Mouse (Mus musculus) spleen, postnatal 4 days (tissue): Measurements from ENCODE around the gene Mast3.
A peak's percentile ranks its signal among the peaks of the same experiment; 100 is the strongest.

Source experiments
- DNase-seq, 2 experiments: peaks; one replicate each; pipeline ENCODE4 v3.0.0; 2022; ENCODE audit warnings: low spot score in 2 of 2

Mast3 gene

DNA sequence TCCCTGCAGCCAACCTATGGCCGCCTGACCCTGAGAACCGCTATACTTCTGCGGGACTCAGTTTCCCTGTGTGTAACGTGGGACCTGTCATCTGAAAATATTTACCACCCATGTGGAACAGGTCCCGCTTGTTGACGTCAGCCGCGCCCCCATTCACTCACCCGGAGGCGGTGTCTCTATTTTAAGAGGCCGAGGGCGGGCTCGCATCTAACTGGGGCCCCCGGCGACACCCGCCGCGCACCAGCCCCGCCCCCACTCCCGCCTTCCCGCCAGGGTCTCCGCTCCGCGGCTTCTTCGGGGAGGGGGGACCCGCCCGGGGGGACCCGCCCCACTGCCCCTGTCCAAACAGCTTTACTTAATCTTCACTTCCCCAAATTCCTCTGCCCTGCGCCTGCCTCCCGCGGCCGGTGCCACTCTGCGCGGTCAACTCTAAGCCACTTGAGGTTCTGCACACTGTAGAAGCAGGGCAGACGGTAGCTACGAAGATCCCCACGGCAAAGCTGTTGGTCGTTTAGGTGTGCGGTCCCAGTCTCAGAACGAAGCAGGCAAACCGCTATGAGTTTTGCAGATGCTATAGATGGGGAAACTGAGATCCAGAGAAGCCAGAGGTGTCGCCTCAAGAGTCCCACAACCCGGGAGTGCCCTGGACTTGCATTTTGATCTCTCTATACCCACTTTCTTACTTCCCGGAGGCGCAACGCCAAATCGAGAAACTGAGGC, 933 bp downstream of the Mast3 start:
- DNase-seq: peak; percentile 81 to 88

DNA sequence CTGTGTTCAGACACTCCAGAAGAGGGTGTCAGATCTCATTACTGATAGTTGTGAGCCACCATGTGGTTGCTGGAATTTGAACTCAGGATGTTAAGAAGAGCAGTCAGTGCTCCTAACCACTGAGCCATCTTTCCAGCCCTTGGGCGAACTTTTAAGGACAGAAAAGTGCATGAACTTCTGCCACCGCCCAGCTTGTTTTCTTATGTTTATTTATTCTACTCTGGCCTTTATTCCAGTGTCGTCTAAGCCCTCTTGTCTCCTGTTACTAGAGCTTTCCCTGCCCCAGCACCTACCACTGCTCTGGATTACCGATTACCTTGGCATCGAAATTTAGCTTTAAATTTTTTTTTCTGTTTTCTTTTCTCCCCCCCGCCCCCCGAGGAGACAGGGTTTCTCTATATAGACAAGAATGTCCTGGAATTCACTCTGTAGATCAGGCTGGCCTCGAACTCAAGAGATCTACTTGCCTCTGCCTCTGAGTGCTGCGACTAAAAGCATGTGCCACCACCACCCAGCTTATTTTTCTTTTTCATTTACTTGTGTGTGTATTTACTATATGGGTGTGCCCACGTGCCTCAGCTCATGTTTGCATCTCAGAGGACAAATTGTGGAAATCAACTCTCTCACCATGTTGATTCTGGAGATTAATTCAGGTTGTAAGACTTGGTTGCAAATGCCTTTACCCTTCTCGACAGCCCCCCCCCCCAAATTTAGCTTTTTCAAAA, 1.9 kb downstream of the Mast3 start:
- no peak for DNase-seq

DNA sequence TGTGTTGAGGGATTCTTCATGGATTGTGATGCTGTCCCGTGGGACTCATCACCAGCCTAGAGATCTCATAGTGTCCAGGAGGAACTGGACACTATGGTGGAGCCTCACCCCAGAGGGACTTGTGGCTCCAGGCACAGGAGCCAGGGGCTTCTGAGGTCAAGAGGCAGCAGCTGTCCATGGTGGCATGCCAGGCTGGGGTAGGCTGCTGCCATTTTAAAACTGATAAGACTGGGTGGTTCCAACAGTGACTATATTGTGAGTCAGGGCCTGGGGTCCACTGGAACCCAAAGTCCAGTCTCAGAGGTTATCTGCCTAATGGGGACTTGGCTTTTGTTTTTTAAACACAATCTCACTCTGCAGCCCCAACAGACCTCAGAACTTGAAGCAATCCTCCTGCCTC, 3.0 kb downstream of the Mast3 start:
- no peak for DNase-seq

DNA sequence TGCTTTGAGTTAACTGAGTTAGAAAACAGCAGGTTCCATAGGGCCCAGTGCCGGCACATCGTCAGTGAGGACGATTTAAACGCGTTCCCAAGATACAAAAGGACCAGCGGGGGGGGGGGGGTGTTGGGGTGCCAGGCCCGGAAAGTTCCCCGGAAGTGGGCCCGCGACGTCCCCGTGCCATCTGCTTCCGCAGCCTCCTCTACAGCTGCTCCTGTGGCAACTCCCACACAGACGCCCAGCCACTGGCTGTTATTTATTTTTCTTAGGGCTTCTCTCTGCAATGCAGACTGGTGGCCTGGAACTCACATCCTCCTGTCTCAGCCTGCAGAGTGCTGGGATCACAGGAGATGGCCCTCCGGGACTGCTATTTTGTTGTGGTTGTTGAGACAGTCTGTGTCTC, 3.7 kb downstream of the Mast3 start:
- DNase-seq: no peak

DNA sequence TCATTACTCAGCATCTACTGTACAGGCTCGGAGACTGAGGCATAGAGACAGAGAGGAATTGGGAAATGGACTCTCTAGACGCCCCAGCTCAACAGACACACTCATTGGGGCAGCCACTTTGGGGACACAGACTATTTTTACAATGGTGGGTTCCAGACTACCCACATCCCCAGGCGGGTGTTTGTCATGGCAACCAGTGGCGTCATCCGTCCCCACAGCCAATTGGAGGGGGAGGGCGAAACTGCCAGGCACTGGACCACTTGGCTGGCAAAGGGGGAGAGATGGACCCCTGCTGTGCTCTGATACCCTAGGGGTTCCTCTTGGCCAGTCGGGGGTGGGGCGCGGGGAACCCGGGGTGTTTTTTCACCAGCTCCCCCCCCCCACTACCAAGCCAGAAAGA, 4.2 kb downstream of the Mast3 start:
- DNase-seq: no peak

DNA sequence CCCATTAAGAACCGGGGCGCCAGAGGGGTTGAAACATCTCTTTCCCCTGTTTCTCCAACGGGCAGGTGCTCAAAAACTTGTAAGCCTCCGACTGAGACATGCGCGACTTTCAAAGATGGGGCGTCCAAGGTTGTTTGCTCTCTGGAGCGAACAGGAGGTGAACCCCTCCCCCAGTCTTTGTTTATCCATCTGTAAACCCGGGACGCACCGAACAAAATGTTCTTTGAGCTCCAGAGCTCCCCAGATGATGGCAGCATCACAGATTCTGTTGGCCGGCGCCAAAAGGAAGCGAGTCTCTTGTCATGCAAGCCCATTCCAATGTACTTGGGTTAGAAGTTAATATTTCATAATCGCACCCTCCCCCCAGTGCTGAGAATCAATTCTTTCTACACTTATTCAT, 6.6 kb downstream of the Mast3 start:
- no peak for DNase-seq

DNA sequence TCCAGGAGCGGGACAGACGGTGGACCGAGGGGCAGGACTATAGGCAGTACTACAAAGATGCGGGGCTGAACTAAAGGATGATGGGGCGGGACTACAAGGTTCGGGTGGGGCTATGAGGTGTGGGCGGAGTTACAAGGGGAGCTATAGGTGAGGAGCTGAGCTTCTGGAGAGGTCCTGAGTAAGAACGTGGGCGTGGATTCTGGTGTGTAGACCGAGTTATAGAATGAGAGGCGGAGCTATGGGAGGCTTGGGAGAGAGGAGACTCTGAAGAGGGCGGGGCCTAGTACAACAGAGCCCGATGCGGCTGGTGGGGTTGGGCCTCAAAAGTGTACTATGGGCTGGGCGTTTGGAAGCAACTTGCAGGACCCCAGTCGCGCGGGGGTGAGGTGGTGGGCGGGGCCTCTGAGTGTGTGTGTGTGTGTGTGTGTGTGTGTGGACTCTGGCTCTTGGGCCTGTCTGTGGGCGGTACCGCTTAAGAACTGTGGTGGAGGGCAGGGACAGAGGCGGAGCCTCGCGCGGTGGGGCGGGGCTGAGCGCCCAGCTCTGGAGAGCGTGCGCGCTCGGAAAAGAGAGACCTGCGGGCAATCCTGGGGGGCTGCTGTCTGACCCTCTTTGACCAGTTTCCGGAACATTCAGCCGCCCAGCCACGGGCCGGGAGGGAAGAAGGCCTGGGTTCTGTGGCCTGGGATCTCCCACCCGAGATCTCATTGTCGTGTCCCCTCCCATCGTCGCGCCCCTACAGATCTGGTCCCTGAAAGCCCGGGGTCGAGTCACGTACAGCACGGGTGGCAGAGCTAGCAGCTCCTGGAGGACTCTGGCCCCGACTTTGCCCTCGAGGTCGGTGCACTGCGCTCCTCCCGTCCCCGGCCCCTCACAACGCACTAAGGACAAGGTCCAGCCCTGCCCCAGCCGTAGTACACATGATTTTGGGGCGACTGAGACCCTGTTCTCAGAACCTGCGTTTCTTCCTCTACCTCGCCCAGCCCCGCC, 7.5 kb downstream of the Mast3 start:
- peak; percentile 87 to 90 for DNase-seq

DNA sequence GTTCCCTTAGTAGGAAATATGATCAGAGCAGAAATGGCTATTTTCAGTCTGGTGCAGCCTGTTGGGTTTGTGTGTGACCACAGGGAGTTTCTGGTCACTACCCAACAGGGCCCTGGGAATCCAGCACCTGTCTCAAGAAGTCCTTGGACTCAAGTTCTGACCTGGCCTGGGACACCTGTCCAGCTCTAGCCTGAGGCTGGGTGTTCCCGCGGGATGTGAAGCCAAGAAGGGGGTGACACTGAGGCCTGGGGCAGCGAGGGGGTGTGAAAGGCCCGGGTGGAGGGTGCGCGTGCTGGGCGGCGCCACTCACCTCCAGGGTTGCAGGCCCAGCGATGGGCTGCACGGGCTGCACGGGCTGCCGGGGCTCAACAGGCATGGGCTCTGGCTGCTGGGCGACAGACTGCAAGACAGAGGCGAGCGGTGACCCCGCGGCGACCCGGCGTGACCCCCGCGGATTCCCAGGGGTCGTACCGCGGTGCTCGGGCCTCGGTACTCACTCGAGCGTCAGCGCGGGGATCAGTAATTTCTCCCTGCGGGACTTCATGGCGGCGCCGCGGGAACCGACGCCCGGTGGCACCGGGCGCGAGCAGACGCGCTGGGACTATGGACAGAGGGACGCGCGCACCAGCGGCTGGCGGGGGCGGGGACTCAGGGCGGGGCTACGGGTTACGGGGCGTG, 8.3 kb downstream of the Mast3 start:
- DNase-seq: no peak

DNA sequence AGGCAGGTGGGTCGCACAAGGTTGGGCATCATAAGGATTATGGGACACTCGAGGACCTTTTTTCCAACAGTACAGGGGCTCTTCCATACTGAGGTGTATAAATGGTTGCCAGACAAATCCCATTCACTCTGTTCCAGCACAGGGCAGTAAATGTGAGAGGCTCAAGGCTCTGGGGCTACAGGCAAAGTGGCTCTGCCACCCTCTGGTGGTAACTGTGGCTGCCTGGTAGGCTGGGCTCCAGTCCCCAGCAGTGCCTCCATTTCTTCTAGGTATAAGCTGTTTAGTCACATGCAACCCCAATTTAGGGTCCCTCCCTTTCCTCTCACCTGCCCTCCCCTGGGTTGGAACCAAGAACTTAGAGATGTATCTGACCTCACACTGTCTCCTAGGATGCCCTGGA, 9.5 kb downstream of the Mast3 start:
- no peak for DNase-seq

DNA sequence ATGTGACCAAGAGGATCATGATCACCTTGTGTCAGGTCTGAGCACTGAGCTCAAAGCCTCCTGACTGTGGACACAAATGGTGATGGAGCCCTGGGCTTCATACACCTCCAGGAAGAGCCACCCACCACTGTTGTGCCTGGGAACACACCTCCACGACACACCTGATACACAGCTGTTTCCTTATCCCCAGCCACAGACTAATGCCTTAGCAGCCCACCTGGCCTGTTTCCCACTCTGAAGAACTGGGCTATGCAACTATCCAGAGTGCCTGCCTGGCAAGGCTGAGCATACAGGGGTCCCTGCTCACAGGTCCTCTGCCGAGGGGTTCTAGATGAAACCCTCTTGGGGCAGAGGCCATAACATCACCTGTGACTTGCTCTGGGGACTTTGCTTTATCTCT, 10.6 kb downstream of the Mast3 start:
- no peak for DNase-seq

DNA sequence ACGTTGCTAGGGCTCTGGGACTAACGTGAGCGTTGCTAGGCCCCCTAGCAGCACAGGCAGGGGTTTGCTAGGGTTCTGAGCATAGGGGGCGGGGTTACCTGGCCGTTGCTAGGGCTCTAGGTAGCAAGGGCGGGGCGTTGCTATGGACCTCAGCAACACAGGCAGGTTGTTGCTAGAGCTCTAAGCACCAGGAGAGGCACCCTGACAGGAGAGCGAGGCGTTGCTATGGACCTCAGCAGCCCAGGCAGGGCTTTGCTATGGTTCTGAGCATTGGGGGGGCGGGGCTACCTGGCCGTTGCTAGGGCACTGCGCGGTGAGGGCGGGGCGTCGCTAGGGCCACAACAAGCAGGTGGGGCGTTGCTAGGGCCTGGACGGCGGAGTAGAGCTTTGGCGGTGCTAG, 12.2 kb downstream of the Mast3 start:
- DNase-seq: peak; percentile 70 to 83

DNA sequence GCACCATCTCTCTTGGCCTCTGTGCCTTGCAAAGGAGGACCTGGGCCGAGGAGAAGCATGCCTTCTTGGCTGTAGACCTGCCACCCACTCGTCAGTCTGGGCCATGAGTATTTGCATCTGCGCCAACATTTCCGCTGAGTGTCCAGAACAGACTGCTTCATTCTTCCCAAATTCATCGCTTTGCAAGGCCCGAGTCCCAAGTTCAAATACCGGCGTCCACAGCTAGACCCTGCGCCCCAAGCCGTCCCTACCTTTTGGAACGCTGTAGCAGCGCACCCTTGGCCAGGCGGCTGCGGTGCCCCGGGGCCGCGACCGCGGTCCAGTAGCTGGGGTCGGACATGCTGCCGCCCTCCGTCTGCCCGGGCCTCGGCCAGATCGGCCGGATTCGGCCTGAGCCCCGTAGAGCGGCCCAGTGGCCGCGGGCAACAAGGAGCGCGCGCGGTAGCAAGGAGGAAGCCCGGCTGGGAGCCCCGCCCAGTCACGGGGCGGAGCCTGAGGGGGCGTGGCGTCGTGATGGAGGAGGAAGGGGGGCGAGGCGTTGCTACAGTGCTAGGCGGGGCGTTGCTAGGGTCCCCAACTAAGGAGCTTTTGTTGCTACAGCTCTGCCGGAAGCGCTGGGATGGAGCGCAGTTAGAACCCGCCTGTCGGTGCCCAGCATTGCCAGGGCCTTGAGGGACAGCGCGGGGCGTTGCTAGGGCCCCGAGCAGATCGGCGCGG, 12.7 kb downstream of the Mast3 start:
- peak; percentile 97 to 99 for DNase-seq

DNA sequence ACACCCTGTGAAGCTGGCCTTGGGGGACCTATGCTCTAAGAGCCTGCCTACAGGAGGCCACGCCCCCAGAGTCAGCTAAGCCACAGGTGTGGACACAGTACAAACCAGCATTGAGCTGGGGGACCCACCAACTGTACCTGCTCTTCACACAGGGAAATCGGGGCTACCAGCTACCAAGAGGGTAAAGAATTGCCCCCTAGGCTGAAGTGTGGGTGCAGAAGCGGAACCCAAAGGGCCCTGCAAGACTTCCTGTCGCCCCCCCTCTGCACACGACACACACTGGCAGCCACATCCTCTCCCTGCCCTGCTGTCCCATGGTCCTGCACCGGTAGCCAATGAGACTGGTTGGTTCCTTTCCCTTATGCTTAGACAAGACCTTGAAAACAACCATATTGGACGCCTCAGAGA, 13.6 kb downstream of the Mast3 start:
- DNase-seq: peak; percentile 66 to 83

DNA sequence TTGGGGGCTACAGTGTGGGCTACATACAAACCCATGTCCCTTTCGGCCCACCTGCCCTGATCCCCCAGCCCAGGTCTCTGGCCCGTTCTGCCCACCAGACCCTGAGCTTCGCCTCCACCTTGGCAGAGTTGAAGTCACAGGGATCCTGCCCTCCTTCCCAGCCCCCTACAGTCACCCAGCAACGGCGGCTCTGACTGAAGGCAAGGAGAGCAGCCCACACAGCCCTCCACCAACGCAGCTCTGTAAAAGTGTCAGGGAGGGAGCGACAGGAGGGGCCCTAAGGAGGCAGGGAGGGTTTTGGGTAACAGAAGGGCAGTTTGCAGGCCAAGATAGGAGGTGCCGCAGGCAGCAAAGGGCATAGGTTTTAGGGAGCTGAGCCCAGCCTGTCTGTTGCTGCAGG, 14.0 kb downstream of the Mast3 start:
- no peak for DNase-seq

DNA sequence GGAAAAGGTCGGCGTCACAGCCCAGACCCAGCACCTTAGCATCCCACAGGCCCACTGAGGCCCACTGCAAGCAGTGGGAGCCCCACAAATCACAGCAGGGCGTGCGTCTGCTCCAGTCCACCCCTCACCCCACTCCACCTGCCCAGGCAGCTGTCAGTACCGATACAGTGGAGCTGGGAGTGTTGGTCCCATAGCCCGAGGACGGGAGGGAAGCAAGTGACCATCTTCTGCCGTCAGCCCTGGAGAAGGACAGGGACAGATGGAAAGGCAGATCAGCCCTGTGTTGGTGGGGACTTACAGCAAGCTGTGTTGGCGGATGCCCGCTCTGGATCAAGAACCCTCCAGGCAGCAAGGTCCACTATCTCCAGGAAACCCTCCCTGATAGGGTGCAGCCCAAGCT, 15.8 kb downstream of the Mast3 start:
- DNase-seq: no peak

DNA sequence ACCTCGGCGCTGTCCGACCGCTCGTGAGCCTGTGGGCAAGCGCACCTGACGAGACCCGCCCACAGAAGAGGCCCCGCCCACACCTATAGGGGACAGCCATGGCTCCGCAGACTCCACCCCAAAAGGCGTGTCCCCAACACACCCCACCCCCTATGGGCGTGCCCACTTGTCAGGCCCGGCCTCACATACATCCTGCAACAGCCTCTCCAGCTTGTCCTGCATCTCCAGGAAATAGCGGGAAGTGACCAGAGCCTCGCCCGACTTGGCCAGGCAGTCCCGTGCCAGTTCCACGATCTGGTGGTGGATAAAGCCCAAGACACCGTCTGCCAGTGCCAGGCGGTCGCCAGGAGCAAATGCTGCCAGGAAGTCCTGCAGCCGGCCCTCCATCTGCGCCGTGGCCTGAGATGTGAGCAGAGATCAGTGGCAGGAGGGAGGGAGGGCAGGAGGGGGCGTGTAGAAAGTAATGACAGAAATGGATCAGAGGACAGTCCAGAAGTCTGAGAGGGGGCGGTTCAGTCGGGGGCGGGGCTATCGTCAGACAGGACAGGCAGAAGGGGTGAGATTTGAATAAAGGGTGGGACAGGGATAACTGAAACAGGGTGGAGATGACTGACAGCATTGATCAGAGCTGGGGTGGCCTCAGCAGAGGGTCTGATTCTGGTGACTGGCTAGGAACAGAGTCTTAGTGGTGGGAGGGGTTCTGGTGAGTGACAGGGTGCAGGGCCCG, 16.8 kb downstream of the Mast3 start:
- no peak for DNase-seq

DNA sequence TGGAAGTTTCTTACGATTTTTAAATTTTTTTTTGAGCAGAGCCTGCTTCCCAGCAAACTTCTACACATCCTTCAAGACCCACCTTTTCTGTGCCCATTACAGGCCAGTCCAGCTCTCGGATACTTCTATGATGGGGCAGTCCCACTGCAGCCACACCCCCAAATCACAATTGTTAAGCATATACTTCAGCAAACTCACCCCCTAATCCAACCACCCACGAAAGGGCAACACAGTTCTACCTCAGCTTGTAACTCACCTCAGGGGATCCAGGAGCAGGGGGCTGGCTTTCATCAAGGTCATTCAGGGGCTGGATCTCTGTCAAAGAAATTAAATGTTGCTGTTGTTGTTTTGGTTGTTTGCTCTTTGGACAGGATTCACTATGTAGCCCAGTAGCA, 17.8 kb downstream of the Mast3 start:
- DNase-seq: no peak

DNA sequence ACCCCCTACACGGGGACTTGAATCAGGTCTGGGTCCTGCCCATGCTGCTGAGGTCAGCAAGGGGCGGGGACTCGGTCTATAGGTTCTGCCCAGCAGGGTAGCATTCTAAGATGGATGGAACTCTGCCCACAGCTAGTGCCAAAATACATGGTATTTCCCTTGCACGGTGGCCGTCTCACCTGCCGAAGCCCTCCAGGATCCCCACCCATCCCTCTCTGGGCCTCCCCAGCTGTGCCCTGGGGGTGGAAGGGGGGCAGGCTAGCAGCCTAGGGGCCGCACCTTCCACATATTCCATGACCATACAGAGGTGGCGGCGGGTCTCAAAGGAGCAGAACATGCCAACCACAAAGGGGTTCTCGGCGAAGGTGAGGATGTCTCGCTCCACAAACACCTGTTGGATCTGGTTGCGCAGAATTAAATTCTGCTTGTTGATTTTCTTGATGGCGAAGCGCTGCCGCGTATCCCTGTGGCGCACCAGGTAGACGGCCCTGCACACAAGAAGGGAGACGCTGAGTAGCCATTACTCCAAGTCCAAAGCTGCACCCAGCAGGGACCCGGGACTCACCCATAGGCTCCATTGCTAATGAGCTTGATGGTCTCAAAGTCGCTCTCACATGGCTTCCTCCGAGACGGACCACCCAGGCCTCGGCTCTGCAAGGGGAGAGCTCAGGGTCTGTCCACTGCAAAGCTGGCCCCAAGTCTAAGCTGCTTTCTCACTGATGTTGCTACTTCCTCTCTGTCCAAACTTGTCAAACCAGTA, 18.4 kb downstream of the Mast3 start:
- DNase-seq: no peak

DNA sequence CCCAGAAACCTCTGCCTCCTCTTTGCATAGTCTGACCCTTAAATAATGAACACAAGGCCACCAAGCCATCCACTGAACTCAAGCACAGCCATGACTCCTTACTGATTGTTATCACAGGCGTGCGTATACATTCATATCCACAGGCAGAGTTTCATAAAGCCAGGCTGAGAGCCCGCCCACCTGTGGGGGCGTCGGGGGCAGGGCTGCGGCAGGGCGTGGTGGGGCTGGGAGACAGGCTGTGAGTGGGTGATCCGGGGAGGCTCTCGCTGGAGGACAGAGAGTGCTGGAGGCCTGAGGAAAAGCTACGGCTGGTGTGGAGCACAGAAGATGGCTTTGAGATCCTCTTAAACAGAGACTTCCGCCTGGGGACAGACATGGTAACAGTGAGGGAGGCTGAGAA, 24.8 kb downstream of the Mast3 start:
- DNase-seq: no peak
